Mouse (Mus musculus) heart, postnatal 0 days (tissue): Measurements from ENCODE around the gene Tmem110. TPM values are rescaled to one million over a fixed set of nuclear protein-coding genes. Genes with fewer than 3 reads are reported as not detected.

Source experiments
- ATAC-seq: fragments of 200-750 bp; cut with Nextera tagmentation; 2 replicates; pipeline ENCODE4 v1.8.0; 2017; ENCODE audit warnings: low read depth, moderate number of reproducible peaks, moderate library complexity; ENCODE audit not compliant: insufficient read depth
- DNase-seq: peaks from one replicate; pipeline ENCODE4 v3.0.0-alpha.2; 2016; ENCODE audit warnings: low spot score
- H3K27ac ChIP-seq: fragments of 300-500 bp; sonication (generic); 2 replicates; pipeline ENCODE4 v1.5.1; 2014; ENCODE audit warnings: low read depth, mild to moderate bottlenecking
- H3K27me3 ChIP-seq: fragments of 300-500 bp; sonication (generic); 2 replicates; pipeline ENCODE4 v1.6.1; 2014; ENCODE audit warnings: low read length, mixed read lengths; ENCODE audit not compliant: control insufficient read depth, insufficient read depth
- H3K36me3 ChIP-seq: fragments of 300-500 bp; sonication (generic); replicated peaks from 2 replicates; pipeline ENCODE4 v1.6.1; 2014; ENCODE audit warnings: low read length, mixed read lengths; ENCODE audit not compliant: control insufficient read depth, insufficient read depth
- H3K4me1 ChIP-seq: fragments of 300-500 bp; sonication (generic); 2 replicates; pipeline ENCODE4 v1.6.1; 2014; ENCODE audit warnings: antibody characterized with exemption; ENCODE audit not compliant: control insufficient read depth, insufficient read depth
- H3K4me2 ChIP-seq: fragments of 300-500 bp; sonication (generic); 2 replicates; pipeline ENCODE4 v1.6.1; 2014; ENCODE audit warnings: low read depth, mild to moderate bottlenecking, low read length, moderate library complexity
- H3K4me3 ChIP-seq: fragments of 300-500 bp; sonication (generic); 2 replicates; pipeline ENCODE4 v1.5.1; 2014; ENCODE audit warnings: low read depth, low read length
- H3K9ac ChIP-seq: fragments of 300-500 bp; sonication (generic); replicated peaks from 2 replicates; pipeline ENCODE4 v1.6.1; 2014; ENCODE audit warnings: low read depth, low read length, mixed read lengths
- H3K9me3 ChIP-seq: fragments of 300-500 bp; sonication (generic); replicated peaks from 2 replicates; pipeline ENCODE4 v1.6.1; 2016; ENCODE audit warnings: low read length; ENCODE audit not compliant: control insufficient read depth
- CTCF ChIP-seq: IDR thresholded peaks from 2 replicates; pipeline ENCODE4 v1.5.1; 2016; ENCODE audit warnings: antibody characterized with exemption, control low read depth, low read depth
- EP300 ChIP-seq: IDR thresholded peaks from 2 replicates; pipeline ENCODE4 v1.6.1; 2016; ENCODE audit warnings: antibody characterized with exemption, low read depth
- WGBS: fragments of 180-500 bp; shearing (Covaris S2); extraction: QIAGEN DNeasy Blood & Tissue Kit; methylation state at CpG from one replicate; pipeline ENCODE4 v1.1.7; 2014; 5-methylcytosine and 5-hydroxymethylcytosine counted together
- polyA plus RNA-seq: library from polyadenylated mRNA; unstranded; fragments of >200 nt; fragmentation: Nextera tagmentation; extraction: Ambion mirVana; gene quantifications from 2 replicates; pipeline ENCODE4 v1.2.1, GENCODE M21; 2015
- total RNA-seq: library from RNA; depleted of rRNA; stranded (reverse); fragments of >200 nt; gene quantifications from 2 replicates; pipeline ENCODE4 v1.2.3, GENCODE M21; 2014; ENCODE audit warnings: low replicate concordance; rRNA removed

Gene Tmem110
- total and polyA plus RNA-seq, 2 experiments from 2014 or later: 4.7 to 9.9 TPM

- Histone ChIP-seq H3K9me3 (no peaks in the 10 kb centered on the region), H3K4me3 (no peak overlapping the region), H3K9ac (no peak overlapping the region), H3K36me3 (no peaks in the 10 kb centered on the region), H3K4me1 (no peaks in the 10 kb centered on the region), H3K27ac (no peak overlapping the region), H3K27me3 (no peaks in the 10 kb centered on the region), H3K4me2 (no peak overlapping the region)
- DNase-seq (no peak), ATAC-seq (no peak)
- TF ChIP-seq CTCF (no peak), EP300 (no peak)
- WGBS: 69% methylated on average over 5 of the region's 5 CpGs
Measured at GRCm38 (mm10) chr14:30913404-30913803, 88.0 kb downstream of the Tmem110 start.

- no peak for TF ChIP-seq CTCF
- TF ChIP-seq EP300: no peak
- Histone ChIP-seq H3K36me3 (no peaks in the 10 kb centered on the region), H3K4me1 (no peaks in the 10 kb centered on the region), H3K4me3 (no peak overlapping the region), H3K27me3 (no peaks in the 10 kb centered on the region), H3K4me2 (no peak overlapping the region), H3K9ac (no peak overlapping the region), H3K9me3 (no peaks in the 10 kb centered on the region), H3K27ac (no peak overlapping the region)
- DNase-seq (no peak), ATAC-seq (no peak)
- 74% methylated on average over 1 of the region's 1 CpGs for WGBS
Measured at GRCm38 (mm10) chr14:30916516-30916915, 91.1 kb downstream of the Tmem110 start.

- Histone ChIP-seq H3K4me2 (no peak overlapping the region), H3K9ac (no peak overlapping the region), H3K9me3 (no peaks in the 10 kb centered on the region), H3K27me3 (no peaks in the 10 kb centered on the region), H3K36me3 (no peaks in the 10 kb centered on the region), H3K27ac (no peak overlapping the region), H3K4me1 (no peaks in the 10 kb centered on the region), H3K4me3 (no peak overlapping the region)
- peak; percentile 33; the same call in 1 of the 2 replicates for ATAC-seq
- DNase-seq: no peak
- 48% methylated on average over 7 of the region's 8 CpGs for WGBS
- no peak for TF ChIP-seq EP300
- TF ChIP-seq CTCF: no peak
Measured at GRCm38 (mm10) chr14:30922053-30922670, 96.8 kb downstream of the Tmem110 start.

- H3K4me3 ChIP-seq: no peak within 1 kb of the TSS
- no peaks in the 10 kb centered on the region for H3K9me3 ChIP-seq
- H3K27me3 ChIP-seq: no peaks in the 10 kb centered on the region
- no peaks in the 10 kb centered on the region for H3K4me1 ChIP-seq
- H3K9ac ChIP-seq: no peak within 1 kb of the TSS
- H3K27ac ChIP-seq: no peak within 1 kb of the TSS
- no peak for TF ChIP-seq CTCF
- TF ChIP-seq EP300: no peak
- ATAC-seq (peak; percentile 20; the same call in 1 of the 2 replicates), DNase-seq (no peak)
- no peak within 1 kb of the TSS for H3K4me2 ChIP-seq
- 36% methylated on average over 6 of the region's 6 CpGs for WGBS
- H3K36me3 ChIP-seq: no peaks in the 10 kb centered on the region
Measured at GRCm38 (mm10) chr14:30923375-30924105, 98.2 kb downstream of the Tmem110 start, which contains the start of gene Itih3. Gene Itih3, minus strand, starts transcription at chr14:30923760.

- no peak for ATAC-seq
Measured at GRCm38 (mm10) chr14:30925492-30925891, 100.1 kb downstream of the Tmem110 start.

More at GRCm38 (mm10) chr14:30925492-30925891, 100.1 kb downstream of the Tmem110 start:
- no peak for TF ChIP-seq EP300
- TF ChIP-seq CTCF: no peak
- whole genome bisulfite sequencing: 81% methylated on average over 3 of the region's 3 CpGs
- DNase-seq: no peak
- no peak overlapping the region for H3K4me3 ChIP-seq
- no peak overlapping the region for H3K27ac ChIP-seq
- no peaks in the 10 kb centered on the region for H3K36me3 ChIP-seq
- no peaks in the 10 kb centered on the region for H3K4me1 ChIP-seq
- H3K4me2 ChIP-seq: no peak overlapping the region
- H3K27me3 ChIP-seq: no peaks in the 10 kb centered on the region
- no peaks in the 10 kb centered on the region for H3K9me3 ChIP-seq
- H3K9ac ChIP-seq: no peak overlapping the region

Other genes with a start within 250 kb of the Tmem110 start
- 19.3 and 30.1 TPM in 2 replicates for gene Prkcd, start 199.4 kb upstream of the Tmem110 start, total RNA-seq
- gene Prkcd, start 199.4 kb upstream of the Tmem110 start, polyA plus RNA-seq: 14.9 and 15.8 TPM in 2 replicates
- 13.3 and 17.6 TPM in 2 replicates for gene Rft1, start 171.2 kb upstream of the Tmem110 start, total RNA-seq
- 10.4 and 11.0 TPM in 2 replicates for gene Rft1, start 171.2 kb upstream of the Tmem110 start, polyA plus RNA-seq
- gene Sfmbt1, start 110.7 kb upstream of the Tmem110 start, total RNA-seq: 1.8 and 4.2 TPM in 2 replicates
- 6.6 and 7.6 TPM in 2 replicates for gene Sfmbt1, start 110.7 kb upstream of the Tmem110 start, polyA plus RNA-seq
- gene Mustn1, start 53.6 kb downstream of the Tmem110 start, total RNA-seq: 3.7 and 10.3 TPM in 2 replicates
- 6.8 and 7.2 TPM in 2 replicates for gene Mustn1, start 53.6 kb downstream of the Tmem110 start, polyA plus RNA-seq
- 2.2 and 2.5 TPM in 2 replicates for gene Itih4, start 60.9 kb downstream of the Tmem110 start, total RNA-seq
- gene Itih4, start 60.9 kb downstream of the Tmem110 start, polyA plus RNA-seq: 0.61 and 1.0 TPM in 2 replicates
- gene Itih3, start 98.2 kb downstream of the Tmem110 start, total RNA-seq: 0.66 and 2.4 TPM in 2 replicates
- 0.49 and 0.72 TPM in 2 replicates for gene Itih3, start 98.2 kb downstream of the Tmem110 start, polyA plus RNA-seq
- not detected in 2 replicates for gene Itih1, start 117.7 kb downstream of the Tmem110 start, total RNA-seq
- gene Itih1, start 117.7 kb downstream of the Tmem110 start, polyA plus RNA-seq: not detected in 2 replicates
- gene Nek4, start 125.8 kb downstream of the Tmem110 start, total RNA-seq: 4.5 and 11.9 TPM in 2 replicates
- 3.1 and 3.3 TPM in 2 replicates for gene Nek4, start 125.8 kb downstream of the Tmem110 start, polyA plus RNA-seq
- gene Glt8d1, start 175.8 kb downstream of the Tmem110 start, total RNA-seq: 28.7 and 39.0 TPM in 2 replicates
- gene Glt8d1, start 175.8 kb downstream of the Tmem110 start, polyA plus RNA-seq: 30.6 and 30.9 TPM in 2 replicates
- gene Spcs1, start 176.1 kb downstream of the Tmem110 start, total RNA-seq: 309 and 340 TPM in 2 replicates
- 429 and 459 TPM in 2 replicates for gene Spcs1, start 176.1 kb downstream of the Tmem110 start, polyA plus RNA-seq
- 31.9 and 65.0 TPM in 2 replicates for gene Pbrm1, start 193.5 kb downstream of the Tmem110 start, total RNA-seq
- 63.2 and 66.5 TPM in 2 replicates for gene Pbrm1, start 193.5 kb downstream of the Tmem110 start, polyA plus RNA-seq
- gene Gnl3, start 193.6 kb downstream of the Tmem110 start, total RNA-seq: 30.5 and 45.8 TPM in 2 replicates
- gene Gnl3, start 193.6 kb downstream of the Tmem110 start, polyA plus RNA-seq: 30.7 and 37.3 TPM in 2 replicates